Mouse (Mus musculus): Measurements from ENCODE around the gene Ganab.

DNA sequence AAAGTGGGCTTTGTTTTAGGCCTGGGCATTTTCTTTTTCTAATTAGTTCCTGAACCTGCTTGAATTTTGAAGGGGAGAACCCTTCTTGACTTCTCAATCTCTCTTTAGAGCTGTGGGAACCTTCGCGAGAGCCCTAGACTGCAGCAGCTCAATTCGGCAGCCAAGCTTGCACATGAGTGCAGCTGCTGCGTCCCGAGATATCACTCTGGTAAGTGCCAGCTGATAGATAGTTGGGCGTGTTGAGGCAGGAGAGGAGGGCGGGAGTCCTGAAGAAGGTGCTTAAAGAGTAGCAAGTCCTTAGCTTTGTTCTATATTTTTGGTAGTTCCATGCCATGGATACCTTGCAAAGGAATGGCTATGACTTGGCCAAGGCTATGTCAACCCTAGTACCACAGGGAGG is 49.1 kb downstream of the Ganab start:
- no peak for TF ChIP-seq CTCF (IDR thresholded peaks at IDR 0.05; ENCODE audit: extremely low read depth, insufficient read depth, insufficient read length, insufficient replicate concordance)
- TF ChIP-seq POLR2A (IDR thresholded peaks at IDR 0.05; ENCODE audit: low read depth, low read length) = no peak
